Mouse (Mus musculus) retina, adult 2 months (tissue): ENCODE results near the gene Guk1.
A peak's percentile ranks its signal among the peaks of the same experiment; 100 is the strongest.
"Not testable (repeated sequence)": the region's sequence is repeated elsewhere in the genome, so short reads cannot be mapped to it uniquely, and the experiment has no call there.

ENCODE experiments used
- DNase-seq: peaks from one replicate; pipeline ENCODE4 v3.0.0-alpha.2; 2012; ENCODE audit warnings: low read depth, low spot score

Guk1 gene

GRCm38 (mm10) chr11:59192059-59192386, at the start of gene Guk1:
Gene Guk1 (minus strand): TSS chr11:59192212.
- DNase-seq: no peak

- DNase-seq: no peak
Observed at GRCm38 (mm10) chr11:59239796-59240195, 47.8 kb upstream of the Guk1 start.

GRCm38 (mm10) chr11:59239428-59239785, 47.4 kb upstream of the Guk1 start:
- DNase-seq: no peak

GRCm38 (mm10) chr11:59238525-59239427, 46.8 kb upstream of the Guk1 start:
- no peak for DNase-seq

- DNase-seq: no peak
Observed at GRCm38 (mm10) chr11:59232797-59233196, 40.8 kb upstream of the Guk1 start.

- DNase-seq: no peak
Observed at GRCm38 (mm10) chr11:59230144-59230760, 38.2 kb upstream of the Guk1 start.

GRCm38 (mm10) chr11:59228122-59228953, 36.3 kb upstream of the Guk1 start, which contains the start of gene Arf1:
Gene Arf1 (minus strand): TSS chr11:59228270.
- DNase-seq: peak; percentile 81

GRCm38 (mm10) chr11:59227604-59228121, 35.7 kb upstream of the Guk1 start:
- DNase-seq: no peak

- no peak for DNase-seq
Observed at GRCm38 (mm10) chr11:59226787-59227603, 35.0 kb upstream of the Guk1 start.

- no peak for DNase-seq
Observed at GRCm38 (mm10) chr11:59226251-59226650, 34.2 kb upstream of the Guk1 start.

- no peak for DNase-seq
Observed at GRCm38 (mm10) chr11:59225167-59225566, 33.2 kb upstream of the Guk1 start.

GRCm38 (mm10) chr11:59224470-59224869, 32.5 kb upstream of the Guk1 start:
- DNase-seq: no peak

- DNase-seq: no peak
Observed at GRCm38 (mm10) chr11:59224025-59224424, 32.0 kb upstream of the Guk1 start.

GRCm38 (mm10) chr11:59222306-59222705, 30.3 kb upstream of the Guk1 start:
- no peak for DNase-seq

GRCm38 (mm10) chr11:59221604-59222003, 29.6 kb upstream of the Guk1 start:
- no peak for DNase-seq

GRCm38 (mm10) chr11:59219064-59219463, 27.1 kb upstream of the Guk1 start:
- no peak for DNase-seq

- no peak for DNase-seq
Observed at GRCm38 (mm10) chr11:59218389-59218998, 26.5 kb upstream of the Guk1 start.

GRCm38 (mm10) chr11:59216955-59217354, 24.9 kb upstream of the Guk1 start:
- DNase-seq: no peak

- no peak for DNase-seq
Observed at GRCm38 (mm10) chr11:59212892-59213494, 21.0 kb upstream of the Guk1 start.

- DNase-seq: not testable (repeated sequence)
Observed at GRCm38 (mm10) chr11:59212320-59212719, 20.3 kb upstream of the Guk1 start.
